20 mouse cellular contexts compared by ENCODE assay signal in genomic region chr9:21653253-21653652, GRCm38 (mm10).
"Had no signal": no experiment of that assay in that cellular context is flagged by ENCODE, and none has a peak within 500 bp of the region (broad histone marks: within the 10 kb centered on the region; RNA-seq: fewer than 3 reads in every experiment).

No protein-coding gene starts in this region.

- H3K4me2 ChIP-seq: limb, embryonic 12.5 days; limb, embryonic 15.5 days; liver, embryonic 11.5 days; lung, embryonic 14.5 days; midbrain, embryonic 11.5 days; stomach, embryonic 15.5 days had no signal

- DNase-seq: kidney, adult 18-20 months; kidney, adult 9 months; kidney, postnatal 14 days; kidney, postnatal 4 days; left cerebral cortex, postnatal 4 days; liver, postnatal 0 days; lung, embryonic 14.5 days; midbrain, embryonic 14.5 days; right cerebral cortex, postnatal 14 days; right cerebral cortex, postnatal 4 days had no signal

- H3K9ac ChIP-seq: limb, embryonic 12.5 days; limb, embryonic 15.5 days; liver, embryonic 14.5 days; liver, postnatal 0 days; lung, embryonic 14.5 days; stomach, embryonic 15.5 days had no signal

- H3K27me3 ChIP-seq: limb, embryonic 12.5 days; limb, embryonic 15.5 days; megakaryocyte, embryonic 14.5 days; stomach, embryonic 15.5 days had no signal

- H3K4me1 ChIP-seq: limb, embryonic 12.5 days; limb, embryonic 15.5 days; stomach, embryonic 15.5 days had no signal

- H3K4me3 ChIP-seq: limb, embryonic 12.5 days; limb, embryonic 15.5 days; megakaryocyte, embryonic 14.5 days; stomach, embryonic 15.5 days had no signal

- H3K27ac ChIP-seq: limb, embryonic 12.5 days; limb, embryonic 15.5 days; liver, embryonic 14.5 days; macrophage; stomach, embryonic 15.5 days had no signal

- H3K9me3 ChIP-seq: limb, embryonic 12.5 days; limb, embryonic 15.5 days; megakaryocyte, embryonic 14.5 days; stomach, embryonic 15.5 days had no signal

- ATAC-seq: intestine, embryonic 16.5 days; liver, postnatal 0 days; lung, postnatal 0 days had no signal
